Comparison of ENCODE assay signal across 23 mouse cellular contexts in genomic region chr11:5840346-5840745, GRCm38 (mm10). TPM values are rescaled to one million over a fixed set of nuclear protein-coding genes. Genes with fewer than 3 reads are reported as not detected.
DNase-seq lines count a peak whose midpoint lies in the region; ATAC-seq lines count a peak whose summit lies in the region.
"Had no signal": no experiment of that assay in that cellular context is flagged by ENCODE, and none has a peak within 500 bp of the region (broad histone marks: within the 10 kb centered on the region; RNA-seq: fewer than 3 reads in every experiment).

No protein-coding gene starts in this region.

- WGBS in embryonic facial prominence, embryonic 13.5 days = 71% methylated on average over 7 of the region's 7 CpGs
- WGBS in embryonic facial prominence, embryonic 10.5 days = 76% methylated on average over 7 of the region's 7 CpGs
- WGBS in limb, embryonic 12.5 days = 76% methylated on average over 7 of the region's 7 CpGs
- 79% methylated on average over 7 of the region's 7 CpGs for WGBS in midbrain, embryonic 14.5 days

- no peaks in the 10 kb centered on the region for H3K36me3 ChIP-seq in embryonic facial prominence, embryonic 13.5 days
- no peaks in the 10 kb centered on the region; the same call in 1 of the 2 replicates for H3K36me3 ChIP-seq in embryonic facial prominence, embryonic 10.5 days (replicated peaks)
- peaks cover under 1% of the 10 kb centered on the region; the same call in 1 of the 2 replicates for H3K36me3 ChIP-seq in limb, embryonic 12.5 days
- no peaks in the 10 kb centered on the region for H3K36me3 ChIP-seq in midbrain, embryonic 14.5 days (ENCODE audit: control insufficient read depth, insufficient read depth, low read length)
- H3K36me3 ChIP-seq: forebrain, embryonic 15.5 days; hindbrain, embryonic 15.5 days had no signal

- no peaks in the 10 kb centered on the region for H3K27me3 ChIP-seq in embryonic facial prominence, embryonic 13.5 days
- H3K27me3 ChIP-seq in embryonic facial prominence, embryonic 10.5 days (replicated peaks; ENCODE audit: low read depth, poor library complexity, severe bottlenecking) = no peaks in the 10 kb centered on the region
- no peaks in the 10 kb centered on the region for H3K27me3 ChIP-seq in limb, embryonic 12.5 days
- H3K27me3 ChIP-seq in midbrain, embryonic 14.5 days (ENCODE audit: control insufficient read depth, insufficient read depth, low read length) = no peaks in the 10 kb centered on the region
- H3K27me3 ChIP-seq: embryonic facial prominence, embryonic 15.5 days; forebrain, embryonic 15.5 days; hindbrain, embryonic 12.5 days; hindbrain, embryonic 15.5 days; Patski had no signal

- H3K4me3 ChIP-seq in embryonic facial prominence, embryonic 13.5 days = no peak overlapping the region
- H3K4me3 ChIP-seq in embryonic facial prominence, embryonic 10.5 days = no peak overlapping the region
- no peak overlapping the region for H3K4me3 ChIP-seq in limb, embryonic 12.5 days (replicated peaks)
- H3K4me3 ChIP-seq in midbrain, embryonic 14.5 days (replicated peaks; ENCODE audit: low read depth, low read length) = no peak overlapping the region
- H3K4me3 ChIP-seq: embryonic facial prominence, embryonic 15.5 days; forebrain, embryonic 12.5 days; forebrain, embryonic 15.5 days; heart, adult 2 months; hindbrain, embryonic 12.5 days; hindbrain, embryonic 15.5 days had no signal

- no peak overlapping the region for H3K4me2 ChIP-seq in embryonic facial prominence, embryonic 13.5 days
- no peak overlapping the region for H3K4me2 ChIP-seq in limb, embryonic 12.5 days
- H3K4me2 ChIP-seq in midbrain, embryonic 14.5 days (ENCODE audit: low read length) = no peak overlapping the region
- H3K4me2 ChIP-seq: embryonic facial prominence, embryonic 15.5 days; forebrain, embryonic 12.5 days; forebrain, embryonic 15.5 days; heart, embryonic 11.5 days; hindbrain, embryonic 12.5 days; hindbrain, embryonic 15.5 days had no signal

- no peak overlapping the region for H3K9ac ChIP-seq in embryonic facial prominence, embryonic 13.5 days
- H3K9ac ChIP-seq in limb, embryonic 12.5 days (replicated peaks) = no peak overlapping the region
- no peak overlapping the region for H3K9ac ChIP-seq in midbrain, embryonic 14.5 days (replicated peaks; ENCODE audit: low read length)
- H3K9ac ChIP-seq: embryonic facial prominence, embryonic 15.5 days; forebrain, embryonic 12.5 days; forebrain, embryonic 15.5 days; hindbrain, embryonic 12.5 days; hindbrain, embryonic 15.5 days had no signal

- no peak for DNase-seq in embryonic facial prominence, embryonic 10.5 days (ENCODE audit: low spot score)
- DNase-seq in heart, adult 11 months = peak; percentile 79
- DNase-seq in heart, adult 9 months (ENCODE audit: low spot score in 2 of 2) = no peak
- DNase-seq in testis, postnatal 14 days (ENCODE audit: low spot score) = peak; percentile 81
- no peak for DNase-seq in spleen, postnatal 36 days (ENCODE audit: low spot score in 2 of 2)
- DNase-seq in midbrain, embryonic 14.5 days = no peak
- DNase-seq: adrenal gland, adult 2 months; adrenal gland, postnatal 14 days; cerebellum, adult 11 months; cerebellum, adult 2 months; cerebellum, postnatal 10 days; cerebellum, postnatal 36 days; gastrocnemius, postnatal 25 days had no signal

- no peaks in the 10 kb centered on the region; the same call in 1 of the 2 replicates for H3K9me3 ChIP-seq in embryonic facial prominence, embryonic 13.5 days
- H3K9me3 ChIP-seq in embryonic facial prominence, embryonic 10.5 days = no peaks in the 10 kb centered on the region
- H3K9me3 ChIP-seq in limb, embryonic 12.5 days = no peaks in the 10 kb centered on the region
- no peaks in the 10 kb centered on the region for H3K9me3 ChIP-seq in midbrain, embryonic 14.5 days (ENCODE audit: control insufficient read depth, low read length)
- H3K9me3 ChIP-seq: embryonic facial prominence, embryonic 15.5 days; forebrain, embryonic 12.5 days; forebrain, embryonic 15.5 days; hindbrain, embryonic 12.5 days; hindbrain, embryonic 15.5 days had no signal

- ATAC-seq in embryonic facial prominence, embryonic 13.5 days (ENCODE audit: insufficient number of reproducible peaks, insufficient read depth, low FRiP score, low TSS enrichment, low read depth) = no peak
- no peak for ATAC-seq in limb, embryonic 12.5 days (ENCODE audit: insufficient number of reproducible peaks, insufficient read depth, low FRiP score, low TSS enrichment, low read depth)
- ATAC-seq in midbrain, embryonic 14.5 days (ENCODE audit: low FRiP score, low TSS enrichment) = no peak
- ATAC-seq: forebrain, embryonic 15.5 days; Patski had no signal

- H3K4me1 ChIP-seq in embryonic facial prominence, embryonic 13.5 days = peaks cover 24% of the 10 kb centered on the region
- peaks cover 24% of the 10 kb centered on the region for H3K4me1 ChIP-seq in embryonic facial prominence, embryonic 10.5 days
- peaks cover 12% of the 10 kb centered on the region; the same call in 1 of the 2 replicates for H3K4me1 ChIP-seq in limb, embryonic 12.5 days (replicated peaks)
- peaks cover 8% of the 10 kb centered on the region; the same call in 1 of the 2 replicates for H3K4me1 ChIP-seq in midbrain, embryonic 14.5 days (ENCODE audit: control insufficient read depth, insufficient read depth, low read length)

- peak overlapping the region; percentile 51; the same call in 1 of the 2 replicates for H3K27ac ChIP-seq in embryonic facial prominence, embryonic 13.5 days
- no peak overlapping the region for H3K27ac ChIP-seq in embryonic facial prominence, embryonic 10.5 days (replicated peaks)
- peak overlapping the region; percentile 60 for H3K27ac ChIP-seq in limb, embryonic 12.5 days
- H3K27ac ChIP-seq in midbrain, embryonic 14.5 days (replicated peaks; ENCODE audit: low read depth, low read length) = no peak overlapping the region
- H3K27ac ChIP-seq: forebrain, embryonic 12.5 days; forebrain, embryonic 15.5 days; heart, adult 2 months; hindbrain, embryonic 12.5 days; hindbrain, embryonic 15.5 days had no signal

RNA-seq across cellular contexts. Expression of gene Polm, which starts 2.5 kb away (rescaled TPM):
- 11.4 and 13.6 TPM in 2 replicates for polyA plus RNA-seq in embryonic facial prominence, embryonic 13.5 days (2015; fragmentation: Nextera tagmentation; extraction: Ambion mirVana)
- polyA plus RNA-seq in embryonic facial prominence, embryonic 10.5 days (2016; fragmentation: Nextera tagmentation; extraction: Ambion mirVana) = 9.4 and 10.0 TPM in 2 replicates
- 9.0 and 10.0 TPM in 2 replicates for polyA plus RNA-seq in limb, embryonic 12.5 days (2016; fragmentation: Nextera tagmentation; extraction: Ambion mirVana)
- polyA plus RNA-seq in midbrain, embryonic 14.5 days (2014; fragmentation: Nextera tagmentation; extraction: Ambion mirVana) = 4.9 and 5.2 TPM in 2 replicates

RNA-seq across cellular contexts. Expression of gene Aebp1, which starts 21.4 kb away (rescaled TPM):
- 32.9 and 38.7 TPM in 2 replicates for polyA plus RNA-seq in embryonic facial prominence, embryonic 13.5 days (2015; fragmentation: Nextera tagmentation; extraction: Ambion mirVana)
- polyA plus RNA-seq in embryonic facial prominence, embryonic 10.5 days (2016; fragmentation: Nextera tagmentation; extraction: Ambion mirVana) = 9.0 TPM in 2 replicates
- 12.5 and 15.2 TPM in 2 replicates for polyA plus RNA-seq in limb, embryonic 12.5 days (2016; fragmentation: Nextera tagmentation; extraction: Ambion mirVana)
- 0.23 and 8.5 TPM in 2 replicates for polyA plus RNA-seq in midbrain, embryonic 14.5 days (2014; fragmentation: Nextera tagmentation; extraction: Ambion mirVana)

RNA-seq across cellular contexts. Expression of gene Pgam2, which starts 36.8 kb away (rescaled TPM):
- 10.1 and 12.1 TPM in 2 replicates for polyA plus RNA-seq in embryonic facial prominence, embryonic 13.5 days (2015; fragmentation: Nextera tagmentation; extraction: Ambion mirVana)
- polyA plus RNA-seq in embryonic facial prominence, embryonic 10.5 days (2016; fragmentation: Nextera tagmentation; extraction: Ambion mirVana) = 5.1 and 5.3 TPM in 2 replicates
- polyA plus RNA-seq in limb, embryonic 12.5 days (2016; fragmentation: Nextera tagmentation; extraction: Ambion mirVana) = 36.5 and 39.0 TPM in 2 replicates
- 2.1 and 2.3 TPM in 2 replicates for polyA plus RNA-seq in midbrain, embryonic 14.5 days (2014; fragmentation: Nextera tagmentation; extraction: Ambion mirVana)
- polyA plus RNA-seq: adrenal gland, adult 2 months had no signal

RNA-seq across cellular contexts. Expression of gene Pold2, which starts 37.7 kb away (rescaled TPM):
- 110 and 138 TPM in 2 replicates for polyA plus RNA-seq in embryonic facial prominence, embryonic 13.5 days (2015; fragmentation: Nextera tagmentation; extraction: Ambion mirVana)
- polyA plus RNA-seq in embryonic facial prominence, embryonic 10.5 days (2016; fragmentation: Nextera tagmentation; extraction: Ambion mirVana) = 155 and 161 TPM in 2 replicates
- polyA plus RNA-seq in limb, embryonic 12.5 days (2016; fragmentation: Nextera tagmentation; extraction: Ambion mirVana) = 127 and 129 TPM in 2 replicates
- 42.5 and 46.6 TPM in 2 replicates for polyA plus RNA-seq in midbrain, embryonic 14.5 days (2014; fragmentation: Nextera tagmentation; extraction: Ambion mirVana)

RNA-seq across cellular contexts. Expression of gene Dbnl, which starts 52.1 kb away (rescaled TPM):
- 126 and 135 TPM in 2 replicates for polyA plus RNA-seq in embryonic facial prominence, embryonic 13.5 days (2015; fragmentation: Nextera tagmentation; extraction: Ambion mirVana)
- 137 and 138 TPM in 2 replicates for polyA plus RNA-seq in embryonic facial prominence, embryonic 10.5 days (2016; fragmentation: Nextera tagmentation; extraction: Ambion mirVana)
- 122 and 123 TPM in 2 replicates for polyA plus RNA-seq in limb, embryonic 12.5 days (2016; fragmentation: Nextera tagmentation; extraction: Ambion mirVana)
- 145 and 148 TPM in 2 replicates for polyA plus RNA-seq in midbrain, embryonic 14.5 days (2014; fragmentation: Nextera tagmentation; extraction: Ambion mirVana)

Comparison
In these comparisons a context has a peak if more than half of its experiments do, and no peak if none do; other contexts are left out.
1. H3K27ac ChIP-seq: peak in embryonic facial prominence, embryonic 13.5 days (single experiment) and limb, embryonic 12.5 days (single experiment); none in embryonic facial prominence, embryonic 10.5 days (single experiment) and midbrain, embryonic 14.5 days (single experiment).
2. DNase-seq: peak in heart, adult 11 months (single experiment) and testis, postnatal 14 days (single experiment); none in embryonic facial prominence, embryonic 10.5 days (single experiment), heart, adult 9 months (0 of 2), spleen, postnatal 36 days (0 of 2) and midbrain, embryonic 14.5 days (single experiment).